Mouse (Mus musculus) gastrocnemius, postnatal 25 days (tissue): Measurements from ENCODE around the gene Mrpl4. TPM values are rescaled to one million over a fixed set of nuclear protein-coding genes. Genes with fewer than 3 reads are reported as not detected.

Source experiments
- DNase-seq: peaks from one replicate; pipeline ENCODE4 v3.0.0; 2022
- total RNA-seq, 2 experiments: library from RNA; stranded (reverse); gene quantifications; 1 replicate in 1 of 2; 2 replicates in 1 of 2; pipeline ENCODE4 v1.2.3; 2021

Mrpl4 gene
- total RNA-seq, 2 experiments from 2014 or later = 61.9 to 62.8 TPM

- DNase-seq = no peak
These were observed 14.0 kb downstream of the Mrpl4 start for GRCm38 (mm10) chr9:21016331-21017176.

GRCm38 (mm10) chr9:21017177-21017575 lies 14.6 kb downstream of the Mrpl4 start:
- DNase-seq = no peak

- DNase-seq = no peak
These were observed 16.1 kb downstream of the Mrpl4 start for GRCm38 (mm10) chr9:21018600-21018999.

- DNase-seq = no peak
These were observed 18.8 kb downstream of the Mrpl4 start for GRCm38 (mm10) chr9:21021363-21021762.

GRCm38 (mm10) chr9:21022288-21022687 lies 19.8 kb downstream of the Mrpl4 start:
- no peak for DNase-seq

GRCm38 (mm10) chr9:21022726-21023125 lies 20.2 kb downstream of the Mrpl4 start:
- no peak for DNase-seq

- DNase-seq = no peak
These were observed 22.8 kb downstream of the Mrpl4 start for GRCm38 (mm10) chr9:21025258-21025810.

- no peak for DNase-seq
These were observed 24.3 kb downstream of the Mrpl4 start for GRCm38 (mm10) chr9:21026849-21027248.

- DNase-seq = no peak
These were observed 25.3 kb downstream of the Mrpl4 start for GRCm38 (mm10) chr9:21027774-21028290.

- DNase-seq = no peak
These were observed 26.1 kb downstream of the Mrpl4 start for GRCm38 (mm10) chr9:21028560-21029110.

GRCm38 (mm10) chr9:21029291-21030054 lies 26.9 kb downstream of the Mrpl4 start, which contains the start of gene Icam4:
Icam4 (plus strand) TSS chr9:21029373.
- DNase-seq = peak; percentile 73

- no peak for DNase-seq
These were observed 27.6 kb downstream of the Mrpl4 start for GRCm38 (mm10) chr9:21030055-21030600.

GRCm38 (mm10) chr9:21030781-21031250 lies 28.3 kb downstream of the Mrpl4 start:
- peak; percentile 87 for DNase-seq

GRCm38 (mm10) chr9:21031251-21031895 lies 28.8 kb downstream of the Mrpl4 start:
- DNase-seq = peak; percentile 60

GRCm38 (mm10) chr9:21031896-21032351 lies 29.4 kb downstream of the Mrpl4 start, which contains the start of gene Icam5:
Icam5 (plus strand) TSS chr9:21032073.
- DNase-seq = no peak

- no peak for DNase-seq
These were observed 30.0 kb downstream of the Mrpl4 start for GRCm38 (mm10) chr9:21032491-21032890.

- peak; percentile 79 for DNase-seq
These were observed 30.6 kb downstream of the Mrpl4 start for GRCm38 (mm10) chr9:21033136-21033535.

GRCm38 (mm10) chr9:21034481-21035085 lies 32.0 kb downstream of the Mrpl4 start:
- DNase-seq = no peak

- no peak for DNase-seq
These were observed 33.0 kb downstream of the Mrpl4 start for GRCm38 (mm10) chr9:21035586-21035985.

GRCm38 (mm10) chr9:21036161-21036560 lies 33.6 kb downstream of the Mrpl4 start:
- no peak for DNase-seq

- no peak for DNase-seq
These were observed 34.1 kb downstream of the Mrpl4 start for GRCm38 (mm10) chr9:21036666-21037065.
